Mouse (Mus musculus) E14TG2a.4 (cell line): ENCODE data around the gene Nup210.

Experiments used
- CTCF ChIP-seq: conservative IDR thresholded peaks from 2 replicates; pipeline ENCODE4 v1.5.1; 2014; ENCODE audit warnings: low read length
- NANOG ChIP-seq: IDR thresholded peaks from 2 replicates; pipeline ENCODE4 v1.6.1; 2014; ENCODE audit warnings: borderline replicate concordance, low read length, mixed read lengths
- POU5F1 ChIP-seq: IDR thresholded peaks from 2 replicates; pipeline ENCODE4 v1.6.1; 2014; ENCODE audit warnings: low read length, borderline replicate concordance

- TF ChIP-seq CTCF, result no peak
- no peak for TF ChIP-seq NANOG
- TF ChIP-seq POU5F1, result no peak
Measured at GRCm38 (mm10) chr6:91011568-91011967, 105.1 kb downstream of the Nup210 start.
